Mouse (Mus musculus): ENCODE data around the gene Gm17304.

The Gm17304 gene

GRCm38 (mm10) chr5:106623337-106623736, 14.4 kb downstream of the Gm17304 start:
- DNase-seq (ENCODE audit: low spot score) = no peak

- no peak for DNase-seq (ENCODE audit: low spot score)
Measured at GRCm38 (mm10) chr5:106628369-106629149, 19.7 kb downstream of the Gm17304 start.

- no peak for DNase-seq (ENCODE audit: low spot score)
Measured at GRCm38 (mm10) chr5:106636423-106636946, 27.6 kb downstream of the Gm17304 start.

GRCm38 (mm10) chr5:106639627-106640026, 30.7 kb downstream of the Gm17304 start:
- DNase-seq (ENCODE audit: low spot score) = no peak

GRCm38 (mm10) chr5:106640235-106640809, 31.4 kb downstream of the Gm17304 start:
- no peak for DNase-seq (ENCODE audit: low spot score)

- DNase-seq (ENCODE audit: low spot score) = no peak
Measured at GRCm38 (mm10) chr5:106641876-106642275, 33.0 kb downstream of the Gm17304 start.

GRCm38 (mm10) chr5:106643434-106643833, 34.5 kb downstream of the Gm17304 start:
- DNase-seq (ENCODE audit: low spot score) = no peak

- DNase-seq (ENCODE audit: low spot score) = no peak
Measured at GRCm38 (mm10) chr5:106649441-106649840, 40.5 kb downstream of the Gm17304 start.

GRCm38 (mm10) chr5:106649995-106650394, 41.1 kb downstream of the Gm17304 start:
- peak; percentile 25 for DNase-seq (ENCODE audit: low spot score)

- DNase-seq (ENCODE audit: low spot score) = no peak
Measured at GRCm38 (mm10) chr5:106652220-106652753, 43.4 kb downstream of the Gm17304 start.

- no peak for DNase-seq (ENCODE audit: low spot score)
Measured at GRCm38 (mm10) chr5:106652790-106653328, 44.0 kb downstream of the Gm17304 start.

Data from T-cell, adult 2 months (primary cell).